Mouse (Mus musculus) adrenal gland, adult (tissue): ENCODE results near the gene Cfap54.

Experiments
- DNase-seq, 2 experiments: peaks; one replicate each; pipeline ENCODE4 v3.0.0; 2022 to 2023; ENCODE audit warnings: low spot score in 1 of 2; ENCODE audit not compliant: inconsistent age in 2 of 2

Cfap54 gene

DNA sequence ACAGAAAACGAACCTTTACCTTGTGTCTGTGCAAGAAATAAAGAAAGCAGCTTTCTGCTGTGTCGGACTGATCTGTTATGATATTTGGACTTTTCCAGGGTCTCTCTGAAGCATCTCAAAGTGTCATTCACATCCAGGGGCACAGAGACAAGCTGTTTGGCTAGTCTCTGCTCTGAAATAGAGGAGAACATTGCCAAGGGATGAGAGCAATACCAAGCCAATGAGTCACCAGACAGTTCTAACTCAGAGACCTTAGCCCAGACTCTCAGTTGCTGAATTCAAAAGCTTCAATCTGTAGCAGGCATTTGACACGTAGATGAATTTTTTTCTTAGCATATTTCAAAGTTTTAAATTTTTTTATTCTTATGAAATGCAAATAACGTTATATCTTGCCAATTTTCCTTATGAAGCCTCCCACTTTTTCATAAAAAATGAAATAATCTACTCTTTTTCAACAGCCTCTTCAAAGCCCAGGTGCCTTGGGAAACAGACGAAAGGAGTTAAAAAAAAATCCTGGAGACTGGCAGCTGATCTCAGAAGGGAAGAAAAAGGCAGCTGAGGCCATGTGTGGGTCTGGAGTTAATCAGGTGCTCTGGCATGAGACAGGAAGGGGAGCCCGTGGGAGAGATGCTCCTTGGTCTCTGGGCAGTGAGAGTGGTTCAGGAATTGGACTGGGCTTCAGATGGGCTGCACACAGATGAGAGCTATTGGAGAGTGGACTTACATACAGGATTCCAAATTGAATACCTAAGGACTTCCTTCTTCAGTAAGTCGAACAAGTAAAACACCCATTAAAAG is 138.4 kb downstream of the Cfap54 start:
- DNase-seq, result peak; percentile 36 to 75

DNA sequence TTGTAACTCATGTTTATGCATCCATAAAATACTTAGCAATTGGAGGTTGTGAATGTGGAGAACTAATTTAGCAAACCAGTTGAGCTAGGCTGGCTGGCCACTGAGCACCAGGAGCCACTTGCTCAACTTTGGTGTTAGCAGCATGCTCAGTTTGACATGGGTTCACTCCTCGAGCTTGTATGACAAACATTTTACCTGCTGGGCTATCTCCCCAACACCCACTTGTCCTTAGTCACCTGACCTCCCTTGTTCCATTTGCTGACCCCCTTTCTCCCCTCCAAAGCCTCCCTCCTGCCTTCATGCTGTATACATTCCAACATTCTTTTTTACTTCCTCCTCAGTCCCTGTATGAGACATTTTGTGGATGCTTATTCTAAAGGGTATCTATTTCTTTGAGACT is 139.8 kb downstream of the Cfap54 start:
- DNase-seq, result no peak

- DNase-seq, result peak in 1 of 2 experiments; percentile 53
These were observed 143.6 kb downstream of the Cfap54 start for GRCm38 (mm10) chr10:92937741-92938285.

DNA sequence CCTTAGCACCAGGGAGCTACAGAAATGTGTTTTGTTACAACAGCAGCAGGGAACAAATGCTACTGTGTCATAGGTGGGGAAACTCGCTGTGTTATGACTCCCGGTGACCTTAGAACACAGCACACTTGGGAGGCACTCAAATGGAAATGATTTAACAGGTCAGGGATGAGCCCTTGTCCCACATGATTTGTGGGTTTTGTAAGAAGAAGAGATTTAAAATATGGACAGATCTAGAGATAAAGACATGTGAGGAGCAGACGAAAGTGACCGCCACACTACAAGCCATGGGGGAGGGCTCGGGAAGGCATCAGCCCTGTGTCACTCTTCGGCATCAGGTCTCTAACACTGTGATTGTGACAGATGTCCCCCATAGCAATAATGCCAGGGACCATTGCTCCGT is 144.3 kb downstream of the Cfap54 start:
- peak; percentile 31 to 81 for DNase-seq

GRCm38 (mm10) chr10:92934506-92934905 is 146.9 kb downstream of the Cfap54 start:
- peak; percentile 54 to 86 for DNase-seq

DNA sequence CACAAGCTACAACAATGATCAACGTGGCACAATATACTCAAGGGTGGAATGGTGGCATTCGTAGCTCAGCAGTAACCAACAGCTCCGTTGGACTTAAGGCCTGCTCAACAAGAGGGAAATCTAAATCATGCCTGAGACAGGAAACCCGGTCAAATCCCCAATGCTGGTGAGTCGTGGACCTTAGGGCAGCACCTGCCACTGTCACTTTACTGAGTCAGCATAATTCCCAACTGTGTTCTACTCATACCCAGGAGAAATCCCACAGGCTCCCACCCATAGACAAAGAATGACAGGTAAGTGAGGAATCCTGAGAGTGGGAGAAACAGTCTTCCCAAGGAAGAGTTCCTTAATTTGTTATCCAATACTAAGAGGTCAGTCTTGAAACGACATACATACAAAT is 147.8 kb downstream of the Cfap54 start:
- DNase-seq, result peak in 1 of 2 experiments; percentile 37

DNA sequence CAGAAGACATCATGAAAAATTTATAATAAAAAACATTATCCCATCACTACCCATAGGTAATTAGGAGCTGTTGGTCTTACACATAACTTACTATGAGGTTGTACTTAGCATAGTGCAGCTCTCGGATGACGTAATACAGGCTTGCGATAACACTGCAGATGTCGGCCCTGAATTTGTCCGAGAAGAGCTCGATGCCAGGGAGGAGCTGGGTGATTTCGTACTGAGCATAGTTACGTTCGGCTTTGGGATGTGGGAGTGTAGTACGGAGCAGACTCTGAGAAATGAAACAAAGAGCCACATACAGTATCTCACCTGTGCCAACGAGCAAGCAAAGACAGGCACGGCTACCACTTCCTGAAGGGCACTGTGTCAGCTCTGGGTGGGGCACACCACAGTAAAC is 149.0 kb downstream of the Cfap54 start:
- no peak for DNase-seq

DNA sequence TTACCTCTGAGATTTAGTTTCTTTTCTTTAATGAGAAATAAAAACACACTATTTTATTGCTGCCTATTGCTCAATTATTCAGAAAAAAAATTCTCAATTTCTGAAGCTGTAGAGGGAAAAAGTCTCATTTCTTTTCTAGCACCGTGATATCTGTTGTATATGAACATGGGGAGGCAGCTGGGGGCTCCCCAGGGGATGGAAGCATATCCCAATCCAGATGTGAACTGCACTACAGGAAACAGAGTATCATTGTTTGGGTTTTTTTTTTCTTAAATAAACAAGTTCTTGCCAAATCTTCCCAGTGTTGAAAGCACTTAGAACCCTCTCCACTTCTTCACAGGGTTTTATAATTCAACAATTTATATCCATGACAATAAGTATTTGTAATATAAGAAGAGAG is 151.4 kb downstream of the Cfap54 start:
- no peak for DNase-seq

DNA sequence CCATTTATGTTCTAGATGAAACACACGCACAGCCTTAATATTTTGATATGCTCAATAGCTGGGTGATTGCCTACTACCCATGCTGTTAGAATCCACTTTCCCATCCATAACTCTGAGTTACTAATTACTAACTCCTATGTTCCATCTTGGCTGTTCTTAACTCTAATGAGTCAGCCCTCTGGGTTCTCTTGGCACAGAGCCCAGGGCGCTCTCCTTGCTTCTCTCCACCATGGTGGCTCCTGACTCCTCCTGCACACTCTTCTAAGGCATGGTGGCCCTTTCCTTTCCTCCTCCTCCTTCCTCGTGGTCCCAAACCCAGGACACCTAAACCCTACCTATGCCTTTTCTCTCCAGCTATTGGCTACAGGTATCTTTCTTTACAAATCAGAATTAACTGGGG is 153.2 kb downstream of the Cfap54 start:
- peak; percentile 68 to 84 for DNase-seq

DNA sequence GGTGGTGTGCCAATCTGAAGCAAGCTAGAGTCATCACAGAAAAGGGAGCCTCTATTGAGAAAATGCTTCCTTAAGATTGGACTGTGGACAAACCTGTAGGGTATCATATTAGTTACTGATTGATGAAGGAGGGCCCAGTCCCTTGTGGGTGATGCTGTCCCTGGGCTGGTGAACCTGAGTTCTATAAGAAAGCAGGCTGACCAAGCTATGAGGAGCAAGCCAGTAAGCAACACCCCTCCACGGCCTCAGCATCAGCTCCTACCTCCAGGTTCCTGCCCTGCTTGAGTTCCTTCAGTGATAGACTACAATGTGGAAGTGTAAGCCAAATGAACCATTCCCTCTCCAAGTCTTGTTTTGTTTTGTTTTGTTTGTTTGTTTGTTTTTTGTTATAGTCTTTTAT is 162.9 kb downstream of the Cfap54 start:
- no peak for DNase-seq

- no peak for DNase-seq
These were observed 174.2 kb downstream of the Cfap54 start for GRCm38 (mm10) chr10:92907246-92907645.

GRCm38 (mm10) chr10:92888466-92888865 is 193.0 kb downstream of the Cfap54 start:
- no peak for DNase-seq

- DNase-seq, result no peak
These were observed 203.4 kb downstream of the Cfap54 start for GRCm38 (mm10) chr10:92878000-92878399.

DNA sequence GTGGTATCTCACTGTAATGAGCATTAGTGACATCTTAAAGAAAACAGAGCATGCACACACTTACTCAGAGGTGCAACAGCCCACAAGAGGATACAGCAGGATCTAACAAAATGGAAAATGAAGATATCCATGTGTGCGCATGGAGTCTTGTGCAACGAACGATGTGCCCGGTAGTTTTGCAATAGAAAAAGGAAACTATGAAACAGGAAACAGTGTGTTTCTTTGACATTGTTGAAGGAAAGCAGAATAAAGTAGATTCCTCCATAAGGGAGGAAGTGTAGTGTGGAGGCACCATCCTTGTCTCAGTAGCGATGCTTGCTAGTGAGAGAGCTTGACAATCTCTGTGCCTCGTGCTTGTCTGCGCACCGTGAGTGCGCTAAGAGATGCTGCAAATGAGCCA is 240.4 kb downstream of the Cfap54 start:
- DNase-seq, result no peak

- peak in 1 of 2 experiments; percentile 46 for DNase-seq
These were observed 243.8 kb downstream of the Cfap54 start for GRCm38 (mm10) chr10:92837572-92837971.

GRCm38 (mm10) chr10:92837045-92837444 is 244.4 kb downstream of the Cfap54 start:
- DNase-seq, result no peak

GRCm38 (mm10) chr10:92821499-92821898 is 259.9 kb downstream of the Cfap54 start:
- DNase-seq, result no peak

DNA sequence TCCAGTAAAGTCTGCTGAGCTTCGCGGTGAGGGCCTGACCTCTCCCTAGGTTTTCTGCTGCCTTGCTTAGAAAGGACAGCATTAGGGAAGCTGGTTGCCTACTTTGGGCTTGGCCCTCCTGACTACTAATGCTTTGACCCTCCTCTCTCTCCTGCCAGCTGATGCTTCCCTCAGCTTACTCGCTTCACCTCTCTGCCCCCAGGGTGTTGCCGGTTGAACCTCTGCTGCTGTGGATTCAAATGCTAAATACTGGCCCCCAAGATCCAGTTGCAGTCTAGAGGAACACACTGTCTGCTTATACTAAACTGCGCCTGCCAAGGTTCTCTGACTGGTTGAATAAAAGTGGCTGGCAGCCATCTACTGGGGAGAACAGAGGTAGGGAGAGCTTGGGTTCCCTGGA is 263.2 kb downstream of the Cfap54 start:
- no peak for DNase-seq

- no peak for DNase-seq
These were observed 264.5 kb downstream of the Cfap54 start for GRCm38 (mm10) chr10:92816903-92817302.

DNA sequence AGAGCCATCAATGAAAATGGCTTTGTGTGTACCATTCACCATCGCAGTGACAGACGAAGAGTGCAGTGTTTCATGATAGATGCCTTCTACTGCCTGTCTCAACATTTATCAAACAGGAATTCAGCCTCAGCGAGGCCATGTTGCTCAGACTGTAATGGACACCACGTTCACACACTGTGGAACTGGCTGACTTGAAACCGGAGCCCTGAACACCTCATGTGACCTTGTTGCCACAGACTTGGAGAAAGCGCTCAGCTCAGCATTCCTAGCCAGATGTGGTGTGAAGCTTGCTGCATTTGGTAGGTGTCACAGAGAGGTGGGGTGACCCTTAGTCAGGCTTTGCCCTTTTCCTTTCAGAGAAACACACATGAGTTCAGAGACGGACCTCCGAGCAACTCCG is 270.5 kb downstream of the Cfap54 start:
- no peak for DNase-seq

- DNase-seq, result no peak
These were observed 289.5 kb downstream of the Cfap54 start for GRCm38 (mm10) chr10:92791908-92792307.

DNA sequence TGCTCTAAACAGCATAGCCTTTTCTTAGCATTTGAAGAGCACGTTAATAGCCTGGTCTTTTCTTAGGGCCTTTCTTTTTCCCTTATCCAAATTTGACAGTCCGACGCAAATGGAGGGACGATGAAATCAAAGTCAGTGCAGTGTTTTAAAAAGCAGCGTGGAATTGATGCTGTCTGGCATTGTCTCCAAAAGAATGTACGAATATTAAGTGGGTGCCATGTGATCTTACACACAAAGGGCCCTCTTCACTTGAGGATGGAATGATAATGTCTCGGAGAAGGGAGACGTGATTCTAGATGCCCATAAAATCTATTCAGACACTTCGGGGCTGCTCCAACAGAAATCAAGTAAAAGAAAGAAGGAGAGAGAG is 289.9 kb downstream of the Cfap54 start:
- DNase-seq, result no peak
